Mouse (Mus musculus) stomach, postnatal 0 days (tissue): ENCODE data around the gene Xylb. TPM values are rescaled to one million over a fixed set of nuclear protein-coding genes. Genes with fewer than 3 reads are reported as not detected.

Source experiments
- ATAC-seq: fragments of 200-750 bp; cut with Nextera tagmentation; 2 replicates; pipeline ENCODE4 v1.8.0; 2017; ENCODE audit not compliant: low FRiP score, low TSS enrichment
- DNase-seq: peaks from one replicate; pipeline ENCODE4 v3.0.0-alpha.2; 2016; ENCODE audit warnings: low spot score
- H3K27ac ChIP-seq: fragments of 300-500 bp; sonication (generic); replicated peaks from 2 replicates; pipeline ENCODE4 v1.5.1; 2014; ENCODE audit warnings: mild to moderate bottlenecking, control low read depth
- H3K27me3 ChIP-seq: fragments of 300-500 bp; sonication (generic); 2 replicates; pipeline ENCODE4 v1.6.1; 2014; ENCODE audit warnings: low read length; ENCODE audit not compliant: control insufficient read depth, insufficient read depth
- H3K36me3 ChIP-seq: fragments of 300-500 bp; sonication (generic); 2 replicates; pipeline ENCODE4 v1.6.1; 2014; ENCODE audit warnings: low read length, mixed read lengths; ENCODE audit not compliant: control insufficient read depth, insufficient read depth
- H3K4me1 ChIP-seq: fragments of 300-500 bp; sonication (generic); replicated peaks from 2 replicates; pipeline ENCODE4 v1.6.1; 2014; ENCODE audit warnings: antibody characterized with exemption; ENCODE audit not compliant: control insufficient read depth, insufficient read depth
- H3K4me2 ChIP-seq: fragments of 300-500 bp; sonication (generic); replicated peaks from 2 replicates; pipeline ENCODE4 v1.6.1; 2014; ENCODE audit warnings: low read depth, mild to moderate bottlenecking, control low read depth, moderate library complexity
- H3K4me3 ChIP-seq: fragments of 300-500 bp; sonication (generic); 2 replicates; pipeline ENCODE4 v1.5.1; 2014; ENCODE audit warnings: low read depth, low read length, control low read depth
- H3K9ac ChIP-seq: fragments of 300-500 bp; sonication (generic); 2 replicates; pipeline ENCODE4 v1.6.1; 2014; ENCODE audit warnings: mild to moderate bottlenecking, low read length, control low read depth, mixed read lengths
- H3K9me3 ChIP-seq: fragments of 300-500 bp; sonication (generic); 2 replicates; pipeline ENCODE4 v1.6.1; 2016; ENCODE audit warnings: low read length; ENCODE audit not compliant: control insufficient read depth
- CTCF ChIP-seq: IDR thresholded peaks from 2 replicates; pipeline ENCODE4 v1.5.1; 2016; ENCODE audit warnings: antibody characterized with exemption, low read depth, mild to moderate bottlenecking, moderate library complexity
- EP300 ChIP-seq: optimal IDR thresholded peaks from 2 replicates; pipeline ENCODE3; 2016; ENCODE audit warnings: antibody characterized with exemption
- WGBS: fragments of 180-500 bp; shearing (Covaris S2); extraction: QIAGEN DNeasy Blood & Tissue Kit; methylation state at CpG from one replicate; pipeline ENCODE4 v1.1.7; 2014; 5-methylcytosine and 5-hydroxymethylcytosine counted together
- polyA plus RNA-seq: library from polyadenylated mRNA; unstranded; fragments of >200 nt; fragmentation: Nextera tagmentation; extraction: Ambion mirVana; gene quantifications from 2 replicates; pipeline ENCODE4 v1.2.1, GENCODE M21; 2015

Gene Xylb
- 3.2 and 5.7 TPM in 2 replicates for polyA plus RNA-seq

GRCm38 (mm10) chr9:119357331-119358057 is at the start of gene Xylb:
Gene Xylb (plus strand): TSS chr9:119357381.
- 2% methylated on average over 64 of the region's 65 CpGs for WGBS
- H3K4me1 ChIP-seq: no peaks in the 10 kb centered on the region
- H3K9me3 ChIP-seq: no peaks in the 10 kb centered on the region
- DNase-seq: peak; percentile 96
- H3K27ac ChIP-seq: no peak within 1 kb of the TSS
- peak; percentile 90 for ATAC-seq
- peak; percentile 92 for TF ChIP-seq CTCF
- TF ChIP-seq EP300: no peak
- peak within 1 kb of the TSS; percentile 92 for H3K4me2 ChIP-seq
- peak within 1 kb of the TSS; percentile 65 for H3K4me3 ChIP-seq
- H3K36me3 ChIP-seq: no peaks in the 10 kb centered on the region
- H3K9ac ChIP-seq: peak within 1 kb of the TSS; percentile 73
- H3K27me3 ChIP-seq: no peaks in the 10 kb centered on the region

GRCm38 (mm10) chr9:119309067-119309466 is 48.1 kb upstream of the Xylb start:
- H3K4me1 ChIP-seq: no peaks in the 10 kb centered on the region
- 71% methylated on average over 1 of the region's 1 CpGs for WGBS
- TF ChIP-seq EP300 (no peak), CTCF (no peak)
- H3K27me3 ChIP-seq: no peaks in the 10 kb centered on the region
- H3K9ac ChIP-seq: no peak overlapping the region
- H3K27ac ChIP-seq: no peak overlapping the region
- H3K4me3 ChIP-seq: no peak overlapping the region
- H3K36me3 ChIP-seq: no peaks in the 10 kb centered on the region
- DNase-seq: no peak
- H3K9me3 ChIP-seq: no peaks in the 10 kb centered on the region
- H3K4me2 ChIP-seq: no peak overlapping the region
- ATAC-seq: no peak

GRCm38 (mm10) chr9:119313096-119313495 is 44.1 kb upstream of the Xylb start:
- ATAC-seq (no peak), DNase-seq (no peak)
- H3K9ac ChIP-seq: no peak overlapping the region
- H3K27ac ChIP-seq: no peak overlapping the region
- H3K4me1 ChIP-seq: no peaks in the 10 kb centered on the region
- no peaks in the 10 kb centered on the region for H3K36me3 ChIP-seq
- no peaks in the 10 kb centered on the region for H3K9me3 ChIP-seq
- no peak overlapping the region for H3K4me2 ChIP-seq
- 90% methylated on average over 10 of the region's 10 CpGs for WGBS
- H3K27me3 ChIP-seq: no peaks in the 10 kb centered on the region
- no peak for TF ChIP-seq EP300
- TF ChIP-seq CTCF: no peak
- no peak overlapping the region for H3K4me3 ChIP-seq

GRCm38 (mm10) chr9:119318891-119319290 is 38.3 kb upstream of the Xylb start:
- DNase-seq (no peak), ATAC-seq (no peak)
- H3K27ac ChIP-seq: no peak overlapping the region
- H3K9ac ChIP-seq: no peak overlapping the region
- H3K27me3 ChIP-seq: no peaks in the 10 kb centered on the region
- TF ChIP-seq CTCF (no peak), EP300 (no peak)
- H3K4me3 ChIP-seq: no peak overlapping the region
- no peaks in the 10 kb centered on the region for H3K9me3 ChIP-seq
- 82% methylated on average over 1 of the region's 1 CpGs for WGBS
- H3K4me1 ChIP-seq: no peaks in the 10 kb centered on the region; the same call in 1 of the 2 replicates
- no peaks in the 10 kb centered on the region for H3K36me3 ChIP-seq
- H3K4me2 ChIP-seq: no peak overlapping the region

GRCm38 (mm10) chr9:119320446-119320845 is 36.7 kb upstream of the Xylb start:
- H3K9ac ChIP-seq: no peak overlapping the region
- TF ChIP-seq EP300 (no peak), CTCF (no peak)
- no peak for DNase-seq
- H3K4me1 ChIP-seq: no peaks in the 10 kb centered on the region; the same call in 1 of the 2 replicates
- 76% methylated on average over 7 of the region's 7 CpGs for WGBS
- no peak overlapping the region for H3K27ac ChIP-seq
- H3K9me3 ChIP-seq: no peaks in the 10 kb centered on the region
- no peaks in the 10 kb centered on the region for H3K27me3 ChIP-seq
- no peak overlapping the region for H3K4me3 ChIP-seq
- no peaks in the 10 kb centered on the region for H3K36me3 ChIP-seq
- H3K4me2 ChIP-seq: no peak overlapping the region; the same call in 1 of the 2 replicates
- ATAC-seq: no peak

GRCm38 (mm10) chr9:119320946-119321345 is 36.2 kb upstream of the Xylb start:
- H3K4me3 ChIP-seq: peak overlapping the region; percentile 84
- WGBS: 12% methylated on average over 7 of the region's 7 CpGs
- H3K9ac ChIP-seq: peak overlapping the region; percentile 82; the same call in 1 of the 2 replicates
- H3K27ac ChIP-seq: no peak overlapping the region
- no peaks in the 10 kb centered on the region for H3K27me3 ChIP-seq
- H3K4me2 ChIP-seq: peak overlapping the region; percentile 89
- no peaks in the 10 kb centered on the region for H3K36me3 ChIP-seq
- H3K9me3 ChIP-seq: no peaks in the 10 kb centered on the region
- ATAC-seq (no peak), DNase-seq (no peak)
- no peak for TF ChIP-seq EP300
- TF ChIP-seq CTCF: no peak
- H3K4me1 ChIP-seq: no peaks in the 10 kb centered on the region; the same call in 1 of the 2 replicates
